Mouse (Mus musculus) stomach, postnatal 0 days (tissue): Measurements from ENCODE around the gene Slc34a2.

Source experiments
- CTCF ChIP-seq: IDR thresholded peaks from 2 replicates; pipeline ENCODE4 v1.5.1; 2016; ENCODE audit warnings: antibody characterized with exemption, low read depth, mild to moderate bottlenecking, moderate library complexity
- EP300 ChIP-seq: optimal IDR thresholded peaks from 2 replicates; pipeline ENCODE3; 2016; ENCODE audit warnings: antibody characterized with exemption

GRCm38 (mm10) chr5:53002599-53003203, 35.2 kb upstream of the Slc34a2 start:
- no peak for TF ChIP-seq EP300
- TF ChIP-seq CTCF = no peak
